Mouse (Mus musculus) 416B (cell line): ENCODE measurements around the gene Hdgfl2.

Source experiments
- DNase-seq: peaks from one replicate; pipeline ENCODE4 v3.0.0; 2011; ENCODE audit warnings: low read depth

Hdgfl2 gene

DNA sequence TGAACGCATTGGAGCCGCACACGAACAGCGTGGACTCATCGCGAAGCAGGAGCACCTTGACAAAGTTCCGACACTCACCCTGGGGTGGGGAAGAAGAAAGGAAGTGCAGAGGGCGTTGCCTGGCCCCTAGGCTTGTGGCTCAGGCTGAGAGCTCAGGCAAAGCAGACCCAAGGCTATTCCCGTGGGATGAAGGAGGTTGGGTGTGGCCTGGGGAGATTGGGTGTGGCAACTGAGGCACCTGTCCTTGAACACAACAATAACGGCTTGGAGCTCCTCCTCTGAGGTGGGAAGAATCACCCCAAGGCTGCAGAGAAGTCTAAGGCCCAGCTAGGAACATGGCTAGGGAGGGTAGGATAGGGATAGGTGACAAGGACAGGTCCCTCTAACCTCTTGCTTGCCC is 51.7 kb downstream of the Hdgfl2 start:
- no peak for DNase-seq

DNA sequence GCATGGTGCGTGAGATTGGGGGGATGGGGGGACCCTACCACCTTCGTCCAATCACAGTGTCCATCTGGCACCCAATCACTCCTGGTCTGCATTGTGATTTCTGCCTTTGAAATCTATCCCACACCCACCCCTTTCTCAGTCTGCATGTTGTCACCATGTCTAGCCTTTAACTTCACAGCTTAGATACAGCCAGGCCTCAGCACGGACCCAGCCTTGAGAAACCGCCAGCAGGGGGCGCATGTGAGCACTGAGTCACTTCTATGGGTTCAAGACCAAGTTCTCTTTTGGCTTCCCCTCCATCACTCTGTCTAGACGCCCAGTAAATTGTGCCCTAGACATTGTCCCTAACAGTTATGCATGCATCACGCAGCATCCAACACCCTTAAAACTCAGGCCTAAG is 52.4 kb downstream of the Hdgfl2 start:
- DNase-seq, result peak; percentile 80

DNA sequence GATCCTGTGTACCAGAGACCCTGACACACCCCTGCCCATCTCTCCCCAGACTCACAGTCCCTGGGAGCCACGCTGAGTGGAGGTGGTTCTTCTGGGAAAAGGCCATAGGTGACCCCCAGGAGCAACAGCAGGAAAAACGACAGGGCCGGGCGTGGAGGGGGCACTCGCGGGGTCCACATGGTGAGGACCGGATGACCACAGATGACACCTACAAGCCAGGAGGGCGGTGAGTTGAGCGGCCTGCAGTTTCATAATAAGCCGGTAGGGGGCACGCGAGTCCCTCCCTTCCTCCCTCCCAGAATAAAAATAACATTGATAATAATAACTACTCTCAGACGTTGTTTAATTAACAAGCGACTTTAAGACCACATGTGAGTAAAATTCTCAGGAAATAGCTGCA is 53.2 kb downstream of the Hdgfl2 start:
- peak; percentile 82 for DNase-seq

DNA sequence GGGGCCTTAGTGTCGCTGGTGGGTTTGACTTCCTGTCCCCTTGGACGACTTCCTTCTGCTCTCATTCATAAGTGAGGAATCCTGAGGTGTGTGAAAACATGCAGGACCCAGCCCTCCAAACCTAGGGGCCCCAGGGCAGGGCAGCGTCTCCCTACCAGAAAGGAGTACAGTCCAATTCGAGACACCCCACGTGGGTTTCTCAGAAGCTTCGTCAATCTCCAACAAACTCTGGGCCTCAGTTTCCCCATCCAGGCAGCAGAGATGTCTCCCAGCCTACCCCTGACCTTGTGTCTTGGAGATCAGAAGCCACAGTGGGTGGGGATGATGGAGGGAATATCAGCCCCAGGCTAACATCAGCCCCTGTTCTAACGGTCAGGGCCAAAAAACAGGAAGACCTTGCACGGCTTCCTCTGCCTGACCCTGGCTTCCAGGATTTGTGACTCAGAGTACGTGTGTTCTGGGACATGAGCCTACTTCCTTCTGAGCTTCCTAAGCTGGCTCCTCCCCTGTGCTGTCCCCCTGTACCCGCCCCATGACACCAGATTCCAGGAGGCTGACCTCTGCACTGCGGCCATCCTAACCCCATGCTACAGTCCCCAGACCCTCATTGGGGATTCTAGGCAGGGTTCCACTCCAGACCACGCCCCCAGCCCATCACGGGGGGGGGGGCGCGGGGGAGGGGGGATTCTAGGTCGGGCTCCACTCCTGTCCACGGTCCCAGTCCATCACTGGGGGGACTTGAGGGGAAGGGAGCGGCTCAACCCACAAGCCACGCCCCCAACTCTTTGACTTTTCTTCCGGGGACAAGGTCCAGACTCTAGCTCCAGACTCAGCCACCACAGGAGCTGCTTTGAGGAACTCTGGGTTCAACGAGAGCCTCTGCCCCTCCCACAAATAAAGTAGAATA is 54.3 kb downstream of the Hdgfl2 start:
- peak; percentile 98 for DNase-seq

DNA sequence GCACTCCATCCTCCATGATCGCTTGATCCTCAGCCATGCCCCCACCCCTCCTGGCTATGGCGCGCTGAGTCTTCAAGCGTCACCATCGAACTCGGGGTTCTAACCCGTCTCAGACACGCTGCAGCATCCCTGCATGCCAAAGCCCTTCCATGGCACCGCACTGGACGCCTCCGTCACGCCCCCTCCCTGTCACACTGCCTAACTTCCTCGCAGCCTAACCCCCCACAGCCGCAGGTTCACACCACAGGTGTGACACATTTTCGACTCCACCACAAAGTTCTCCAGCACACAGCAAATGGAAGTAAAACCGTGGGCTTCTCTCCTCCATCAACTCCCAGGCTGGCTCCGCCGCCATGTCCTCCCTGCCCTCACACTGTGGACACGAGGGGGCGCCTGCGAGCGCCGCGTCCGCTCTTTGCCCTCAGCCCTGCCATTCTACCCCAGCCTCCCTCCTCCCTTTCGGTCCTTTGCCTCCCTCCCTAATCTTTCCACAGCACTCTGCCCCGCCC is 55.1 kb downstream of the Hdgfl2 start:
- DNase-seq, result peak; percentile 79

DNA sequence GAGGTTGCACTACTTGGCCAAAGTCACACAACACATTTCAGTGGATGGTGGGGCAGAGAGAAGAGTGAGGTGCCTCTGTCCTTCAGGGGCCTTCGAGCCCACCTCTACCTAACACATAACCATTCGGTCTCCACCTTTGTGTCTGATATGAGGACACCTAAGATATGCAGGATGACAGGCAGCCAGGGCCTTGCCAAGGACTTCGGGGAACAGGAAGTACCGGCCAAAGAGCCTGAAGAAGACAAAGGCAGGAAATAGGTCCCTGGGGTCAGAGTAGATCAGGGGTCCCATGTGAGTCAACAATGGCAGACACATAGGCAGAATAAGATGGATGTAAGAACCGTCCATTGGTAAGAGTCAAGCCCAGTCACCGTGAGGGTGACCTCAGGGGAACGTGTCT is 57.1 kb downstream of the Hdgfl2 start:
- no peak for DNase-seq

DNA sequence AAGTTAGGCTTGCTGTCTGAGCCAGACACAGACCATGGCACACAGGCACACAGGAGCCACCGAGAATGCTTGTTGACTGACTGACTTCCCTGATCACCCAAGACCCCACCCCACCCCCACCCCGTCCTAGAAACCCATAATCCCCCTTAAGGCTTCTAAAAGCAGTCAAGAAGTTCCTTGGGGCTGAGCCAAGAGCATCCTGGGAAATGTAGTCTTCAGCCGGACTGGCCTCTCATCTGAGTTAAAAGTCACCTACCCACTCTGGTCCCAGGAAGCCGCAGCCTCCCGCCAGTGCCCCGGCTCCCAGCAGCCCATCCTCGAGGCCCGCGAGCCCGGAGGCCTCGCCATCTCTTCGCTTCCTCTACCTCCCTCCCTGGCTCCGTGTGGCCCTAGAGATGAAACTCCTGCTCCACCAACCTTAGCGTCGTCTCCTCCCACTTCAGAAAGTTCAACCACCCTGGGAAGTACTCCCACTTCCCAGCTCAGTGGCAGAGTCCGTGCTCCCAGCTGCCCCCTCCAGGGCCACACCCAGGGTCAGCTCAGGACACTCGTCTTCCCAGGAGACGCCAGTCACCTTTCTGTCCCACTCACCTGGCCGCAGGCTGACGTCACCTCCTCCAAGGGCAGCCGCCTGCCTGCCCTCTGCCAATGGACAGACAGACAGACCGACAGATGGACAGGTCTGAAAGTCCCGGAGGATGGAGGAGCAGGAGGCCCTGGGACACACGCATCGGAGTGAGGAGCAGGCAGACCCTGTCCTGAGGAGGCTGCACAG is 58.6 kb downstream of the Hdgfl2 start:
- no peak for DNase-seq

DNA sequence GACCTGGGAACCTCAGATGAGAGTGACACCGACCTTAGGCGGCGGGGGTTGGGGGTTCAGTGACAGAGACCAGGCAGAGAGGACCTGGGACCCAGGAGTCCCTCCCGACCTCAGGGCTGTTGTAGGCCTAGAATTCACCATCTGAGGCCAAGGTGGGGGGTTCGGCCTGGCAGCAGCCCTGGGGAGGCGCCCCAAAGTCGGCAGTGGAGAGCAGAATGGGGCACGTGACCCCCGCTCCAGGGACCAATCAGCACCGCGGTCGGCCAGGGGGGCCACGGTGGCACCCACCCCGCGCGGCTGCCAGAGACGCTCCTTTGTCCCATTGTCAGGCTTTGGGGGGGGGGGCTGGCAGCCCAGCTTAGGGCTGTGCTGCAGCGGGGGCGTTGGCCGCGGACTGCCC is 59.9 kb downstream of the Hdgfl2 start:
- DNase-seq, result no peak

DNA sequence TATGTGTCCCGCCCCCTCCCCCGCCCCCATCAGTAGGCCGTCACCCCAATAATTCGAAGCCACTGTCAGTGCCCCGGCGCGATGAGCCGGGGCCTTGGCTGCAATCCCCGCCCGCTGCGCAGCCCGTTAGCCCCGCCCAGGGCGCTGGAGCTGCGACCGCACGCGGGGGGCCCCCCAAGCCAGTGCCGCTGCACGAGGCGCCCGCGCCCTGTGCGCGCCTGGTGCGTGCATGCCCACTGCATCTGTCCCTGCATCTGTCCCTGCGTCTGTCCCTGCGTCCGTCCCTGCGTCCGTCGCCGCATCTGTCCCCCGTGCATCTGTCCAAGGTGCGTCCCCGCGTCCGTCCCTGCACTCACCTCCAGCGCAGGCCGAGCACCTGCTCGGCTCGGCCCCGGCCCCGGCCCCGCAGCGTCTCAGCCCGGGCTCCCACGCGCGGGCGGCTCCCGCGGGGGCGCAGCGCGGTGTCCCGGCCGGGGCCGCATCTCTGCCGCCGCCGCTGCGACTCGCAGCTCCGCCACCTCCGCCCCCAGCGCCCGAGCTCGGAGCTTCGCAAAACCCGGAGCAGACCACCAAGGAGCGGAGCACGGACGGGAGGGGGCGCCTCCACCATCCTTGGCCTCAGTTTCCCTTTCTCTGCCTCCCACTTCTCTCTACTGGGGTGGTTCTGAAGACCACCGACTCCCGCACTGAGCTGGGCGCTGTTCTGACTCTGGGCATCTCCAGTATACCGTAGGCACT is 60.6 kb downstream of the Hdgfl2 start, which contains the start of gene Sema6b:
TSS of gene Sema6b (minus strand) at position 486 of the 738 bp plus-strand sequence.
- DNase-seq, result no peak

DNA sequence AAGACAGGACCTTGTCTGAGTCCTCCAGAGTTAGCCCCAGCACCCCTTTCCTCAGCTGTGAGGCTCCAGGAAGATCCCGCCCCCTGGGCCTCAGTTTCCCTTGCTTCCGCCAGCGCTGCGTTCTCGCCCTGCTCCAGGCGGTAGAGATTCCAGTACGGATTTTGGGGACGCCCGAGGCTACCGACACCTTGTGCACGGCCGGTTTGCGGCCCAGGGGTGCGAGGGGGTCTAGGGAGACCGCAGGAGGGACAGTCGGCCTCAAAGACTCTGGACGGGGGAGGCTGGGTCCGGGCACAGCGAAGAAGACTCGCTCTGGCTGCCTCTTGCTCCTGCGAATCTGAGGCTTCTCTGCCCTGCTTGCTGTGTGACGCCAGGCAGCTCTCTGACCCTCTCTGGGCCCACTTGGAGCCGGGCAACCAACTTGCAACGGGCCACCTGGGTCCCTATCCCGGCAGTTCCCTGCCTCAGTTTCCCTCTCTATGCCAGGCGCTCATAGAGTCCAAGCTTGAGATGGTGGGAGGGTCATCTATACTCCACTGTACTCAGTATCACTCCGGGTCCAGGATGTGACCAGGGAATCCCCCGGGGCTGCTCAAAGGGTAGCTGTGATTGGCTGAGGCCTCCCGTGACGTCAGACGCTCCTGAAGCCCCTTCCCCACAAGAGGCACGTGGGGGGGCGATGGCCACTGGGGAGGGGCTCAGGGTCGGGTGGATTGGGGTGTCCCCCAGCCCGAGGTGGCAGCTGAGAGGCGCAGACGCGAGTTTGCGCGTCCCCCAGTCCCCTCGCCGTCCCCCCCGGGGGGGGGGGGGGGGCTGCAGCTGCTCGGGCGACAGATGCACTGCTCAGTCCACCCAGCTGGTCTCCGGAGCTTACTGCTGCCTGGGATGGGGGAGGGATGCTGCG is 62.5 kb downstream of the Hdgfl2 start:
- DNase-seq, result no peak

DNA sequence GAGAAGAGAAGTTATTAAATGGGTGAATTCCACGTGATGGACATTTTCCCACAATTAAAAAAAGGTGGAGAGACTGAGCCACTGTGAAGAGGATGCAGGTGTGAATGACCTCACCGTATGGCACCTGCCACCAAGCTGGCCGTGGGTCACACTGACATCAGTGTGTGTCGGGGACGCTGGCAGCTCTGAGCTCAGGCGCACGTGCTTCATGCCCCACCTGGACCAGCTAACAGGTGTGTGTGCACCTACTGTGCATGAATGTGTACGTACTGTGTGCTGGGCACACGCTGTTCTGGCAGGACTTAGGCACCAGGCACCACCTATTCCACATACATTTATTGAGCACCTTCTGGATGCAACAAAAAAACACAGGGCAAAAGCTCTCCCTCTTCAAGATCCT is 65.1 kb downstream of the Hdgfl2 start:
- DNase-seq, result no peak

DNA sequence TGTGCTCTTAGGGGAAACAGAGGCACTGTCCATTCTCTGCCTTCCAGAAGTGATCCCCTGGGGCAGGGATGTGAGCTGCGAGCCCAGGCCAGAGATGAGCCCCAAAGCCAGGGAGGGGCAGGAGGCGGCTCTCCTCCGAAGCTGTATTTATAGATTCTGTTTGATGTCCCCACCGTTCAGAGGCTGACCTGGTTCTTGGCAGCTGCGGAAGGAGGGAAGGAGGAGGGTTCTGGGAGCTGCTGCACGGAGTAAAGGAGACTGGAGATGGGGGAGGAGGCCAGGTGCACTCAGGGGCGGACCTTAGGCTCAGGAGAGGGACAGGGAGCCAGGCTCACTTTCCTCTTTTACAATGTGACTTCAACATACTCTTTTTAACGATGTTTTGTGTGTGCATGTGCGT is 66.7 kb downstream of the Hdgfl2 start:
- DNase-seq, result no peak

DNA sequence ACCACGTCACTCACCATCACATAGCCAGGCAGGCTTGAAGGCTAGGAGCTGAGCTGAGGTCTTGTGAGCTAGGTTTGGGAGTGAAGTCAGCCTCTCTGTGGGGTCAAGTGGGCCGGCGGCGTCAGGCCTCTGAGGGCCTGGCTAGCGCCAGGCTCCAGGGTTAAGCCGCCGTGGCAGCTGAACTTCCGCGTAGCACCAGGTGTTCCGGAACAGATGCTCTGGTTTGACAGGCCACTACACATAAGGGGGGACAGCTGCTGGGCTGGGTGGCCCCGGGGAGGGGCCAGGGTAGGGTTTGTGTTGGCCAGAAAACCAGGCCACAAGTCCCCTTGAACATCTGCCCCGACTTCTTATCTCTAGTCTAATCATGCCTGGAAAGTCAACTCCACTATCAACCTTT is 68.0 kb downstream of the Hdgfl2 start:
- DNase-seq, result no peak

DNA sequence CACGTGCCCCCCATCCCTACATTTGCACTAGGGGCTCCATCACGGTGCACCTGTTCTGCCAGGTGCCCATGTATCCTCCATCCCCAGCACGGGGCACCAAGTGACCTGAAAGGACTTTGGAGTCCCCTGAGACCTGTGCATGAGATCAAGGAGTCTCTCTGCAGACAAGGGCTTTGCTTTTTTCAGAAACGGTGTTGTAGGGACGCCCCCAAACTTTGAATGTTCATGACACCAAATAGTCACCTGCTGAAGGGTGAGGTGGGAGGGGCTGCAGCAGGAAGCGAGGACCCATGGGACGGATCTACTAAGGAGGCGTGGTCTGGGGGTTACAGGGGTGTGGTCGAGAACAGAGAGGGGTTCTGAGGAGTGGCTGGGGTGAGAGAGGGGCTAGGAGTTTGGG is 68.8 kb downstream of the Hdgfl2 start:
- DNase-seq, result no peak

DNA sequence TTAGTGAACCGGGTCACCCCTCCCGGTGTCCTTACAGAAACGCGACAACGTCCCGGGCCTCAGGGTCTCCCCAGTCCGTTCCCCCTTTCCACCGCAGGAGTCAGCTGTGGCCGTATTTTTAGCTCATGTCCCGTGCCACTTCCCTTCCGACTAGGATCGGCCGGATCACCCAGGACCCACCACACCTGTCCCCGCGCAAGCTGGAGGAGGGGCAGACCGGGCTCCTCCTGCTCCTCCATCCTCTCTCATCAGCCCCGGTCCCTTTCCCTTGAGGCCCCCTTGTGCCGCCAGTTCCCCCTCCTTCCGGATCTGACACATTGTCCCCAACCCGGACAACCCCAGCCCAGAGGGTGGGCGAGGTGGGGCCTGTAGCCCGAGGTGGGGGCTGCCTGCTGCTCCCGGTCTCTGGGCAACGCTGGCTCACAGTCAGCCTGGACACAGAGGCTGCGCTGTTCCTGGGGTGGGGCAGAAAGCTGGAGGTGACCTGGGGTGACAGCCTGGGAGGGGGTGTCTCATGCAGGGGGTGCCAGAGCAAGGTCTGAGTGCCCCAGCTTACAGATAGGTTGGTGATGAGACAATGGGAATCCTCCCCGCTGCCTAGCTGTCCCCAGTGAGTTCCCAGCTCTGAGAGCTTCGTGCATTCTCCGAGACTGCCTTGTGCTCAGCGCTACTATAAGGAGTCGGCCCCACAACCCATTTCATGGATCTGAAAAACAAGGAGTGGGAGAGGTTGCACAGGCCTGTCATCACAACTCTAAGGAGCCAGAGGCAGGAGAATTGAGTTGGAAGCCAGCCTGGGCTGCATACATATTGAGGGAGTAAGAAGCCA is 69.6 kb downstream of the Hdgfl2 start:
- DNase-seq, result no peak

DNA sequence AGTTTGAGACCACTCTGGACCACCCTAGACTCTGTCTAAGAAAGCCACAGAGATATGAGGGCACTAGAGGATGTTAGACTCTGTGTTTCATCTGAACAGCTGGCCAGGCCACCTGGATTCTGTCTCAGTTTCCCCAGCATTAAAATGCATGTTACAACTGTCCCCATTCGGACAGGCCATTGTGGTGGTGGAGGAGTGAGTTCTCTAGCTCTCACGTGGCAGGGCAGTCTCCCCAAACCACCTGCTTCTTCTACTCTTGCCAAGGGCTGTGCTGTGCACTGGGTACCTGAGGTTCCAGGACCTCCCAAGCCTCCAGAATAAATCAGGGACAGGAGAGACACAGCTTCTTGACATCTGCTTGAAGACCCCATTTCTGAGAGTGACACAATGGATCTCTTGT is 70.5 kb downstream of the Hdgfl2 start:
- DNase-seq, result no peak
